Mouse (Mus musculus) MEL (cell line): ENCODE data around the gene Siah1b.

Source experiments
- BHLHE40 ChIP-seq: IDR thresholded peaks from 2 replicates; pipeline ENCODE4 v1.6.1; 2012; ENCODE audit warnings: low read depth, mild to moderate bottlenecking, inconsistent platforms, low read length, improper control_type of control experiment, borderline replicate concordance
- CTCF ChIP-seq, 3 experiments: IDR thresholded peaks in 2 of 3; conservative IDR thresholded peaks in 1 of 3; 2 replicates each; pipeline ENCODE4 v1.5.1; 2011 to 2012; ENCODE audit warnings: low read length in 3 of 3, low read depth in 2 of 3, mild to moderate bottlenecking in 2 of 3, improper control_type of control experiment in 1 of 3, inconsistent platforms in 1 of 3, mixed read lengths in 1 of 3, moderate library complexity in 1 of 3; ENCODE audit not compliant: control insufficient read depth in 1 of 3, insufficient read depth in 1 of 3, poor library complexity in 1 of 3, severe bottlenecking in 1 of 3
- MAFK ChIP-seq: IDR thresholded peaks from 2 replicates; pipeline ENCODE4 v1.6.1; 2011; ENCODE audit warnings: low read depth, mild to moderate bottlenecking, low read length, improper control_type of control experiment, borderline replicate concordance
- ZKSCAN1 ChIP-seq: IDR thresholded peaks from 2 replicates; pipeline ENCODE4 v1.6.1; 2012; ENCODE audit warnings: low read depth, mild to moderate bottlenecking, inconsistent platforms, low read length, improper control_type of control experiment, moderate library complexity

DNA sequence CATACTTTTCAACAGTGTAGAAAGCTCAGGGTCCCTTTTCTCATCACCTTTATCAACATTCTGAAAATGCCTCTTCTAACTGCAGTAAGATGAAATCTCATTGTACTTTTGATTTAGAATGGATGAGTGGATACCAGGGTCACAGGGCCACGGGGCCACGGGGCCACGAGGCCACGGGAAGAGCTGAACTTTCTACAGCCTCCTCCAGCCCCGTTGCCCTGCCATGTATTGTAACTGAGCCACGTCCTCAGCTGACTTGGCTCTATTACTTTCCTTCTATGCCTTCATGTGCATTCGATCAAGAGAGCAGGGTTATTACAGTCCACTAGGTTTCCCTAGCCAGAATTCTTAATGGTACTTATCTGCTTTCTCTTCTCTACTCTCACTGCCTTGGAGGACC is 40.4 kb downstream of the Siah1b start:
- TF ChIP-seq ZKSCAN1 (no peak), BHLHE40 (no peak), CTCF (IDR thresholded peaks at IDR 0.05 in 2 of 3, conservative IDR thresholded peaks at IDR 0.05 in 1 of 3; ENCODE audit: control insufficient read depth in 1 of 3, insufficient read depth in 1 of 3, low read depth in 2 of 3, low read length in 3 of 3, poor library complexity in 1 of 3, severe bottlenecking in 1 of 3) (no peak), MAFK (no peak)
